Mouse (Mus musculus) erythroblast, embryonic 14.5 days (primary cell): ENCODE data around the gene Pcbp1.

Source experiments
- GATA1 ChIP-seq: IDR thresholded peaks from 2 replicates; pipeline ENCODE4 v1.6.1; 2012; ENCODE audit warnings: low read length, inconsistent platforms, mixed read lengths
- TAL1 ChIP-seq: IDR thresholded peaks from 3 replicates; pipeline ENCODE4 v1.6.1; 2012; ENCODE audit warnings: low read length, inconsistent platforms, mixed read lengths

- TF ChIP-seq TAL1 (no peak), GATA1 (no peak)
Observed at GRCm38 (mm10) chr6:86488149-86488485, 38.0 kb downstream of the Pcbp1 start.
